In the genomic region with DNA sequence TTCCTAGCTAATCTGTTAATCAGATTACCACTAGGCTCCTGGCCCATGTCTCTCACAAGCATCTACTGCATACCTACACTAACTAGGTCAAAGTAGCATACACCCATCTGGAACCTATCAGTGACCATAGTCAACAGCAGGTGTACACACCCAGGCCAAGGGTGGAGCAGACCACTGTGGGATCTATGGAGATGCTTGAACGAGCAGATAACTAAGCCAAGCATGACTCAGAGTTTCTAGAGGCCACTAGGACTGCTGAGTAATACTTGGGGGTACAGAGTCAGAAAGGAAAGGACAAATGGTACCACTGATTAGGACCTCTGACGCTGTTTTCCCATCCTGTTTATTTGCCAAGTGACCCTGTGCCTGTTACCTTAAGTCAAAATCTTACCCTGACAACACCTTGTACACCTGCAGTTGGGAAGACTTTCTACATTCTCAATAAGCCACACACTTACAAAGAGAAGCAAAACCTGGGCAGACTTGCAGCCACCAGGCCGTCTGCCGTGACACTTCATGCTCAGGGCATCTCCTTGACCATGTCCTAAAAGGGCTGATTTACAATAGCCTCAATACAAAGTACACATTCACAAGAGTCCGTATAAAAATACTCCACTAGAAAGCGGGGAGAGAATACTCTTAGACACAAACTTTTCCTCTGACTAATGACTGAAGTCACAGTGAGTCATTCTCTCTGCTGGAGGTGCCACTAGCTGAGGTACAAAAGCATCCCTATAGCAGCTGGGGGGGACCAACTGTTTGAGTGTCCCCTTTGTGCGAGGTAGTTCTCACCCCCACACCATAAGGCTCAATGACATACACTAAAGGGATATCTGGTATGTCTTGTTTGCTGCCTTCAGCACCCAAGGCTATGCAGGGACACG, we compare ENCODE assay signal across 14 mouse cellular contexts. TPM values are rescaled to one million over a fixed set of nuclear protein-coding genes. Genes with fewer than 3 reads are reported as not detected.
DNase-seq lines count a peak whose midpoint lies in the region; ATAC-seq and TF ChIP-seq lines count a peak whose summit lies in the region.
"Had no signal": no experiment of that assay in that cellular context is flagged by ENCODE, and none has a peak within 500 bp of the region (broad histone marks: within the 10 kb centered on the region; RNA-seq: fewer than 3 reads in every experiment).

No protein-coding gene starts in this region.

- no peaks in the 10 kb centered on the region for H3K27me3 ChIP-seq in lung, postnatal 0 days (replicated peaks; ENCODE audit: insufficient read depth, low read length)
- H3K27me3 ChIP-seq: hindbrain, embryonic 15.5 days; neural tube, embryonic 13.5 days had no signal

- no peak for TF ChIP-seq CTCF in lung, postnatal 0 days (IDR thresholded peaks at IDR 0.05)

- H3K4me1 ChIP-seq in lung, postnatal 0 days (ENCODE audit: insufficient read depth, low read depth, low read length), result no peaks in the 10 kb centered on the region
- H3K4me1 ChIP-seq: hindbrain, embryonic 15.5 days; neural tube, embryonic 13.5 days had no signal

- DNase-seq in adrenal gland, adult 2 months, result peak; percentile 54
- DNase-seq in adrenal gland, postnatal 36 days, result no peak
- no peak for DNase-seq in lung, postnatal 0 days (ENCODE audit: low spot score)
- DNase-seq in lung, postnatal 10 days, result no peak
- peak; percentile 91 for DNase-seq in liver
- peak; percentile 77 to 81 for DNase-seq in spleen, postnatal 4 days (ENCODE audit: low spot score in 2 of 2)
- no peak for DNase-seq in testis, postnatal 10 days (ENCODE audit: low spot score)
- no peak for DNase-seq in gastrocnemius, adult 8-10 months (ENCODE audit: low spot score in 2 of 2)
- DNase-seq: cerebellum, postnatal 14 days; lung, postnatal 14 days had no signal

- no peak overlapping the region for H3K4me3 ChIP-seq in lung, postnatal 0 days (ENCODE audit: low read depth, low read length)
- H3K4me3 ChIP-seq: hindbrain, embryonic 15.5 days; neural tube, embryonic 13.5 days had no signal

- no peak overlapping the region for H3K9ac ChIP-seq in lung, postnatal 0 days (replicated peaks; ENCODE audit: low read depth)
- H3K9ac ChIP-seq: hindbrain, embryonic 15.5 days; neural tube, embryonic 13.5 days had no signal

- 82% methylated on average over 8 of the region's 8 CpGs for WGBS in lung, postnatal 0 days

- TF ChIP-seq EP300 in lung, postnatal 0 days (IDR thresholded peaks at IDR 0.05), result 0 out of 2 replicates have a peak, but pooled peaks have one; percentile 39

- peaks cover 32% of the 10 kb centered on the region for H3K36me3 ChIP-seq in lung, postnatal 0 days (ENCODE audit: insufficient read depth, low read length)

- no peaks in the 10 kb centered on the region for H3K9me3 ChIP-seq in lung, postnatal 0 days (ENCODE audit: low read length)
- H3K9me3 ChIP-seq: hindbrain, embryonic 15.5 days; neural tube, embryonic 13.5 days had no signal

- ATAC-seq in lung, postnatal 0 days, result peak; percentile 49

- no peak overlapping the region for H3K4me2 ChIP-seq in lung, postnatal 0 days (replicated peaks; ENCODE audit: low read depth, low read length)
- H3K4me2 ChIP-seq: hindbrain, embryonic 15.5 days; neural tube, embryonic 13.5 days had no signal

- H3K27ac ChIP-seq in lung, postnatal 0 days (ENCODE audit: low read length), result no peak overlapping the region
- H3K27ac ChIP-seq: hindbrain, embryonic 15.5 days; neural tube, embryonic 13.5 days had no signal

RNA-seq across cellular contexts. Expression of a gene that starts 16.4 kb away (rescaled TPM):
- 10 to 100 TPM; 58.6 to 68.2 TPM for total RNA-seq in adrenal gland, adult 2 months (2021)
- 176 and 201 TPM in 2 replicates for polyA plus RNA-seq in adrenal gland, adult 2 months (2012; rRNA removed)
- 10 to 100 TPM; 62.9 to 65.2 TPM for total RNA-seq in adrenal gland, postnatal 36 days (2021)
- 33.6 TPM in 2 replicates for polyA plus RNA-seq in lung, postnatal 0 days (2015; fragmentation: Nextera tagmentation; extraction: Ambion mirVana)
- total RNA-seq in gastrocnemius, adult 8-10 months (2022), result 10 to 100 TPM; 22.9 to 27.2 (median 24.6) TPM

RNA-seq across cellular contexts. Expression of a gene that starts 24.8 kb away (rescaled TPM):
- total RNA-seq in adrenal gland, adult 2 months (2021), result 10 to 100 TPM; 17.1 to 19.6 TPM
- polyA plus RNA-seq in adrenal gland, adult 2 months (2012; rRNA removed), result 17.1 and 21.1 TPM in 2 replicates
- total RNA-seq in adrenal gland, postnatal 36 days (2021), result 10 to 100 TPM; 22.1 to 22.7 TPM
- polyA plus RNA-seq in lung, postnatal 0 days (2015; fragmentation: Nextera tagmentation; extraction: Ambion mirVana), result 22.9 and 25.9 TPM in 2 replicates
- 1 to 10 TPM; 3.9 to 5.9 (median 4.8) TPM for total RNA-seq in gastrocnemius, adult 8-10 months (2022)

RNA-seq across cellular contexts. Expression of a gene that starts 25.1 kb away (rescaled TPM):
- not detected for total RNA-seq in adrenal gland, adult 2 months (2021)
- not detected in 2 replicates for polyA plus RNA-seq in adrenal gland, adult 2 months (2012; rRNA removed)
- total RNA-seq in adrenal gland, postnatal 36 days (2021), result not detected
- polyA plus RNA-seq in lung, postnatal 0 days (2015; fragmentation: Nextera tagmentation; extraction: Ambion mirVana), result 5.0 and 7.7 TPM in 2 replicates
- total RNA-seq in gastrocnemius, adult 8-10 months (2022), result not detected
- total RNA-seq: layer of hippocampus, postnatal 10 days had no signal
- polyA plus RNA-seq: testis, adult 2 months had no signal

RNA-seq across cellular contexts. Expression of a gene that starts 29.0 kb away (rescaled TPM):
- 10 to 100 TPM; 28.0 to 28.6 TPM for total RNA-seq in adrenal gland, adult 2 months (2021)
- polyA plus RNA-seq in adrenal gland, adult 2 months (2012; rRNA removed), result 137 and 151 TPM in 2 replicates
- total RNA-seq in adrenal gland, postnatal 36 days (2021), result 10 to 100 TPM; 24.7 to 36.8 TPM
- polyA plus RNA-seq in lung, postnatal 0 days (2015; fragmentation: Nextera tagmentation; extraction: Ambion mirVana), result 54.8 and 58.5 TPM in 2 replicates
- 10 to 100 TPM; 13.0 to 16.3 (median 14.4) TPM for total RNA-seq in gastrocnemius, adult 8-10 months (2022)

RNA-seq across cellular contexts. Expression of a gene that starts 32.2 kb away (rescaled TPM):
- total RNA-seq in adrenal gland, adult 2 months (2021), result 1,000 to 10,000 TPM; 2,365 to 2,621 TPM
- polyA plus RNA-seq in adrenal gland, adult 2 months (2012; rRNA removed), result 1,833 and 2,428 TPM in 2 replicates
- 1,000 to 10,000 TPM; 2,230 to 3,771 TPM for total RNA-seq in adrenal gland, postnatal 36 days (2021)
- polyA plus RNA-seq in lung, postnatal 0 days (2015; fragmentation: Nextera tagmentation; extraction: Ambion mirVana), result 11,284 and 13,685 TPM in 2 replicates
- 100 to 1,000 TPM; 119 to 302 (median 188) TPM for total RNA-seq in gastrocnemius, adult 8-10 months (2022)

Comparison
In these comparisons a context has a peak if more than half of its experiments do, and no peak if none do; other contexts are left out.
1. DNase-seq: peak in adrenal gland, adult 2 months (single experiment), liver (single experiment) and spleen, postnatal 4 days (2 of 2); none in adrenal gland, postnatal 36 days (0 of 2), lung, postnatal 0 days (single experiment), lung, postnatal 10 days (single experiment), testis, postnatal 10 days (single experiment) and gastrocnemius, adult 8-10 months (0 of 2).